Mouse (Mus musculus) T-helper 1 cell (primary cell): ENCODE measurements around the gene Srcin1.

Experiments used
- in situ Hi-C: fragments of 300-600 bp; cut with MboI, MseI; formaldehyde crosslinking; loops from one replicate; pipeline ENCODE4 v1.15.1; 2025; ENCODE audit warnings: high pct_unique_total_duplicates

Srcin1 gene

GRCm38 (mm10) chr11:97556569-97557408 is 19.2 kb downstream of the Srcin1 start:
- in situ Hi-C loops, result loop anchor here (10.0 kb wide), 1 partner anchor 722 kb away; no protein-coding TSS in a partner anchor

- in situ Hi-C loops, result loop anchor here (10.0 kb wide), 1 partner anchor 720 kb away; no protein-coding TSS in a partner anchor
Observed at GRCm38 (mm10) chr11:97555144-97555543, 20.8 kb downstream of the Srcin1 start.

- in situ Hi-C loops, result loop anchor here (10.0 kb wide), 1 partner anchor 717 kb away; no protein-coding TSS in a partner anchor
Observed at GRCm38 (mm10) chr11:97552151-97552550, 23.8 kb downstream of the Srcin1 start.

- in situ Hi-C loops, result loop anchor here (10.0 kb wide), 1 partner anchor 1296 kb away; no protein-coding TSS in a partner anchor
Observed at GRCm38 (mm10) chr11:97548757-97549156, 27.2 kb downstream of the Srcin1 start.

- in situ Hi-C loops, result loop anchor here (10.0 kb wide), 1 partner anchor 1297 kb away; no protein-coding TSS in a partner anchor
Observed at GRCm38 (mm10) chr11:97547957-97548706, 27.9 kb downstream of the Srcin1 start.

- in situ Hi-C loops, result loop anchor here (10.0 kb wide), 1 partner anchor 1298 kb away; no protein-coding TSS in a partner anchor
Observed at GRCm38 (mm10) chr11:97546804-97547411, 29.1 kb downstream of the Srcin1 start.

GRCm38 (mm10) chr11:97545808-97546560 is 30.0 kb downstream of the Srcin1 start:
- in situ Hi-C loops, result loop anchor here (10.0 kb wide), 1 partner anchor 1299 kb away; no protein-coding TSS in a partner anchor

- in situ Hi-C loops, result loop anchor here (10.0 kb wide), 1 partner anchor 1301 kb away; no protein-coding TSS in a partner anchor
Observed at GRCm38 (mm10) chr11:97543883-97544282, 32.1 kb downstream of the Srcin1 start.

GRCm38 (mm10) chr11:97543181-97543733 is 32.7 kb downstream of the Srcin1 start:
- in situ Hi-C loops, result loop anchor here (10.0 kb wide), 1 partner anchor 1302 kb away; no protein-coding TSS in a partner anchor

- in situ Hi-C loops, result loop anchor here (10.0 kb wide), 1 partner anchor 1302 kb away; no protein-coding TSS in a partner anchor
Observed at GRCm38 (mm10) chr11:97542171-97543150, 33.5 kb downstream of the Srcin1 start.

GRCm38 (mm10) chr11:97540604-97541003 is 35.4 kb downstream of the Srcin1 start:
- in situ Hi-C loops, result loop anchor here (10.0 kb wide), 1 partner anchor 1304 kb away; no protein-coding TSS in a partner anchor

GRCm38 (mm10) chr11:97540136-97540535 is 35.9 kb downstream of the Srcin1 start:
- in situ Hi-C loops, result loop anchor here (10.0 kb wide), 1 partner anchor 1305 kb away; no protein-coding TSS in a partner anchor

GRCm38 (mm10) chr11:97539622-97540021 is 36.4 kb downstream of the Srcin1 start:
- in situ Hi-C loops, result loop anchor here (10.0 kb wide), 1 partner anchor 1305 kb away; no protein-coding TSS in a partner anchor

- in situ Hi-C loops, result no loop called here
Observed at GRCm38 (mm10) chr11:97537580-97538089, 38.4 kb downstream of the Srcin1 start.

GRCm38 (mm10) chr11:97536835-97537579 is 39.0 kb downstream of the Srcin1 start:
- in situ Hi-C loops, result no loop called here

- in situ Hi-C loops, result no loop called here
Observed at GRCm38 (mm10) chr11:97536083-97536747, 39.8 kb downstream of the Srcin1 start.

GRCm38 (mm10) chr11:97535660-97536059 is 40.3 kb downstream of the Srcin1 start:
- in situ Hi-C loops, result no loop called here

- in situ Hi-C loops, result no loop called here
Observed at GRCm38 (mm10) chr11:97535308-97535630, 40.7 kb downstream of the Srcin1 start.
